Mouse (Mus musculus): Measurements from ENCODE around the gene Satb1.

GRCm38 (mm10) chr17:51831702-51832420, 1.2 kb downstream of the Satb1 start:
- TF ChIP-seq CTCF (IDR thresholded peaks at IDR 0.05) (no peak), EP300 (IDR thresholded peaks at IDR 0.05) (no peak)

Measured in lung, postnatal 0 days (tissue).